Comparison of ENCODE assay signal across 8 mouse cellular contexts in genomic region chr5:110429045-110429444, GRCm38 (mm10). TPM values are rescaled to one million over a fixed set of nuclear protein-coding genes. Genes with fewer than 3 reads are reported as not detected.
DNase-seq lines count a peak whose midpoint lies in the region; ATAC-seq and TF ChIP-seq lines count a peak whose summit lies in the region.

No protein-coding gene starts in this region.

- H3K4me2 ChIP-seq in kidney, embryonic 16.5 days (replicated peaks; ENCODE audit: low read depth, low read length): no peak overlapping the region
- no peak overlapping the region for H3K4me2 ChIP-seq in lung, embryonic 15.5 days

- POLR2A ChIA-PET in Patski (lab: Charles Lee): no interaction called here

- no peak overlapping the region for H3K4me3 ChIP-seq in kidney, embryonic 16.5 days (ENCODE audit: low read length)
- H3K4me3 ChIP-seq in lung, embryonic 15.5 days: no peak overlapping the region

- H3K36me3 ChIP-seq in kidney, embryonic 16.5 days (ENCODE audit: insufficient read depth, low read length): peaks cover 21% of the 10 kb centered on the region
- H3K36me3 ChIP-seq in lung, embryonic 15.5 days: peaks cover 27% of the 10 kb centered on the region

- no peaks in the 10 kb centered on the region for H3K9me3 ChIP-seq in kidney, embryonic 16.5 days (ENCODE audit: low read length)
- H3K9me3 ChIP-seq in lung, embryonic 15.5 days: no peaks in the 10 kb centered on the region

- no peak overlapping the region for H3K27ac ChIP-seq in kidney, embryonic 16.5 days (ENCODE audit: low read length)
- no peak overlapping the region for H3K27ac ChIP-seq in lung, embryonic 15.5 days

- peak; percentile 25 for DNase-seq in CD4-positive helper T cell, adult 2 months (ENCODE audit: low read depth, low spot score)
- no peak for DNase-seq in Patski (ENCODE audit: low read depth, low spot score)
- peak; percentile 83 to 90 for DNase-seq in cerebellum, postnatal 25 days
- peak; percentile 50 for DNase-seq in retina, postnatal 7 days (ENCODE audit: low read depth, low spot score)

- WGBS in kidney, embryonic 16.5 days: 37% methylated on average over 9 of the region's 9 CpGs
- WGBS in lung, embryonic 15.5 days: 34% methylated on average over 9 of the region's 9 CpGs

- peak; percentile 53 for ATAC-seq in Patski
- ATAC-seq in granulocyte monocyte progenitor cell, adult 5-6 weeks (replicated peaks; ENCODE audit: poor library complexity, severe bottlenecking): peak; percentile 71
- peak; percentile 75 for ATAC-seq in kidney, embryonic 16.5 days (ENCODE audit: low FRiP score, low TSS enrichment)
- ATAC-seq in lung, embryonic 15.5 days (ENCODE audit: borderline replicate concordance, extremely low read depth, low FRiP score, low TSS enrichment): peak; percentile 51; the same call in 1 of the 2 replicates
- no peak for ATAC-seq in erythroid progenitor cell, adult 5-6 weeks (replicated peaks; ENCODE audit: low FRiP score, poor library complexity, severe bottlenecking)

- no peak overlapping the region for H3K9ac ChIP-seq in kidney, embryonic 16.5 days (replicated peaks; ENCODE audit: low read length)
- H3K9ac ChIP-seq in lung, embryonic 15.5 days: no peak overlapping the region

- H3K4me1 ChIP-seq in kidney, embryonic 16.5 days (ENCODE audit: insufficient read depth, low read length): 0 out of 2 replicates have a peak, but pooled peaks cover 5% of the 10 kb centered on the region
- no peaks in the 10 kb centered on the region for H3K4me1 ChIP-seq in lung, embryonic 15.5 days

- H3K27me3 ChIP-seq in Patski: no peaks in the 10 kb centered on the region
- H3K27me3 ChIP-seq in kidney, embryonic 16.5 days (ENCODE audit: insufficient read depth, low read length): no peaks in the 10 kb centered on the region
- H3K27me3 ChIP-seq in lung, embryonic 15.5 days: no peaks in the 10 kb centered on the region

- peak; percentile 85 for TF ChIP-seq CTCF in Patski (IDR thresholded peaks at IDR 0.05)

- in situ Hi-C loops in Patski (cut with MboI; ENCODE audit: low pct_unique_long_range_greater_than_20kb): loop anchor here (5.0 kb wide), 1 partner anchor 47 kb away; no protein-coding TSS in a partner anchor

- CTCF ChIA-PET in Patski (lab: Charles Lee): interaction anchor here (0.6 to 3.3 kb wide), 14 partner anchors 9 to 74 kb away, joined by 3 to 17 read pairs (median 4); no protein-coding TSS in a partner anchor

RNA-seq across cellular contexts. Expression of gene Fbrsl1, which starts 19.3 kb away (rescaled TPM):
- polyA plus RNA-seq in Patski (2021): 33.6 TPM
- 25.2 and 29.7 TPM in 2 replicates for total RNA-seq in granulocyte monocyte progenitor cell, adult 5-6 weeks (2014; fragmentation: Nextera tagmentation)
- 9.5 and 12.6 TPM in 2 replicates for total RNA-seq in granulocyte monocyte progenitor cell, adult 5-6 weeks (2017)
- 8.6 and 9.8 TPM in 2 replicates for polyA plus RNA-seq in kidney, embryonic 16.5 days (2015; fragmentation: Nextera tagmentation; extraction: Ambion mirVana)
- 10.6 and 12.7 TPM in 2 replicates for polyA plus RNA-seq in lung, embryonic 15.5 days (2015; fragmentation: Nextera tagmentation; extraction: Ambion mirVana)
- total RNA-seq in erythroid progenitor cell, adult 5-6 weeks (2015; ENCODE audit: low replicate concordance): 12.6 and 32.4 TPM in 2 replicates
- 13.6 and 17.1 TPM in 2 replicates for total RNA-seq in erythroid progenitor cell, adult 5-6 weeks (2017; ENCODE audit: low replicate concordance)
